Mouse (Mus musculus): ENCODE results near the gene Abca13.

Abca13 gene

DNA sequence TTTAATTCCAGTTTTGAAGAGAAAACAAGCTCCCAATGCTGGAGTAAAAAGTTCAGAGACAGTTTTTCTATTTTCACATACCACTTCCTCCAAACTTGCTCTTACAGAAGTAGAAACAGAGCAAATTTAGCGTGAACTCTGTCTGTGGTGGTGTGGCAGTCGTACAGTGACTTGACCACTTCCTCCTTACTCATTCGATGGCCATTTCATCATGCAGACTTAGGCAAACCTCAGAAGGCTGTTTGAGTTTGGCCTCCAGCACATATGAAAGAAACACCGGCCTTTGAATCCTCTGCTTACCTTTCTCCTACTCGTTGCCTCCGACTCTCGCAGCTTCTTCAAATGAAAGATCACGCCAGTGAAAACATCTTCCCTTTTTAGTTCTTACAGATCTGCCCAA is 340.0 kb downstream of the Abca13 start:
- no peak for DNase-seq (ENCODE audit: extremely low spot score, low spot score)

- no peak for DNase-seq (ENCODE audit: extremely low spot score, low spot score)
Measured at GRCm38 (mm10) chr11:9533189-9533588, 341.4 kb downstream of the Abca13 start.

DNA sequence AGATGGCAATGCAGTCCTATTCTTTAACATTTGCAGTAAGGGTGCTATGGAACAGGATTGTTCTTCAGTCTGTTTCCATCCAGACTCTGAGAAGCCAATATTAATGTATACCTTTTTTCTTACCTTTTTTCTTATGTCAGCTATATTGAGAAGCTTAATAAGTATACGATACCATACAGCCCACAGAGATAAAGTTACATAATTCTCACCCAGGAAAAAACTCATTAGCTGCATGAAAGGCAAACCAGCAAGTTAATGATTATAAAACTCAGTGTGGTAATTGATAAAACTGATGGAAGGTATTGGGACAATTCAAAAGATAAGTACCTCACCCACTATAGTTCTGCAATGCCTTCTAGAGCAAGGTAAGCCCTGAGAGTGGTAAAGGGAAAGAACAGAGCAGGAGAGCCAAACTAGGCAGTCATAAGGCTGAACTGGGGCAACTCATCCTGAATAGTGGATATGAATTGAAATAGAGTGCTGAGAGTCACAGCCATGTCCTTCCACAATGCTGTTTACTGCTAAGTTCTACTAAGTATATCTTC is 342.0 kb downstream of the Abca13 start:
- DNase-seq (ENCODE audit: extremely low spot score, low spot score), result no peak

DNA sequence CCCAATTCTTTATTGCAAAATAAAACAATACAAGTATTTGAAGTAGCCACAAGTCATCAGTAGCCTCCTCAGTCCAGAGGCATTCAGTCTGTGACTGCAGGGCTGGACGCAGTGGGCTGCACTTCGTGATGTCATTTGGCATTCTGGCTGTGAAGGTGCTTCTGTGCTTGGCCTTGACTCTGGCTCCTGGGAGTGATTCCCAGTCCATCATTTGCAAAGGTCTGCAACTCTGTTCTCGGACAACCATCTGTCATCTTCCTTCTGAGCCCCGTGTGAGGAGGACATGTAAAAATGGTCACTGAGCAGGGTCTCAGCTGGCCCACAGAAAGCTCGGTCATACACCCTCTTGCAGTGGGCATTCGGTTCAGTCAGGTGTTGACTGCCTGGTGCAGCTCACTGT is 345.1 kb downstream of the Abca13 start:
- DNase-seq (ENCODE audit: extremely low spot score, low spot score), result no peak

DNA sequence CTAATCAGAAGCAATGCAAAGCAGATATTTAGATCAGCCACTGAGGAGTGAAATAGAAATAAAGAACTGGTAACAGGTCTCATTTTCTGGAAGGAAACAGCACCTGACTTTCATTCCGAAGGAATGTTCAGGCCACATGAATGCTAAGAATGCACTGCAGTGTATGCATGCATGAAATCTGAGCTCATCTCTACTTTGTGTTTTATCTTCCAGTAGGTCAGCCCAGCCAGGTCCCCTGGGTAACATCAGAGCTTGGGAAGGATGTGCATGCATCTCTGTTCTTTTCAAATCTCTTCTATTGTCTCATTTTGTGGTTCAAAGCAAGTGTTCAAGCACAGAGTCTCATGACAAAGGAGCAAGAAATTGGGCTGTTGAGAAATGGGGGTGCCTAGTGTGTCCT is 346.6 kb downstream of the Abca13 start:
- DNase-seq (ENCODE audit: extremely low spot score, low spot score), result no peak

- DNase-seq (ENCODE audit: extremely low spot score, low spot score), result no peak
Measured at GRCm38 (mm10) chr11:9560026-9560425, 368.3 kb downstream of the Abca13 start.

GRCm38 (mm10) chr11:9568302-9568701 is 376.6 kb downstream of the Abca13 start:
- no peak for DNase-seq (ENCODE audit: extremely low spot score, low spot score)

GRCm38 (mm10) chr11:9570319-9570718 is 378.6 kb downstream of the Abca13 start:
- DNase-seq (ENCODE audit: extremely low spot score, low spot score), result no peak

- DNase-seq (ENCODE audit: extremely low spot score, low spot score), result no peak
Measured at GRCm38 (mm10) chr11:9574894-9575293, 383.2 kb downstream of the Abca13 start.

GRCm38 (mm10) chr11:9591757-9592316 is 400.1 kb downstream of the Abca13 start:
- no peak for DNase-seq (ENCODE audit: extremely low spot score, low spot score)

DNA sequence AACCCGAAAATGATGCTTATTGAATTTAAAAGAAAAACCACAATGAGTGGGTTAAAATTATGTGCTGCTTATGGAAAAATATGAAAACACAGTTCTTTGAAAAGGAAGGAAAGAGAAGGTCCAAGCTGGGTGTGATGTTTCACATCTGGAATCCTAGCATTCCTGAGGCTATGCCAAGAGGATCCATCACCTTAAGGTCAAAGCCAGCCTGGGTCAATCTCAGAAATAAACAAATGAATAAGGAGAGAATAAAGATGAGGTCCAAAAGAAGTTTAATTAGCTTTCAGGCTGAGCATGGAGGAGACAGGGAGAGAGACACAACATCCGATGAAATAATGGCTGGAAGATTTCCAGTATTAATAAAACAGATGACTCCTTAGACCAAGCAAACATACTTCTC is 405.6 kb downstream of the Abca13 start:
- DNase-seq (ENCODE audit: extremely low spot score, low spot score), result no peak

GRCm38 (mm10) chr11:9601096-9601495 is 409.4 kb downstream of the Abca13 start:
- no peak for DNase-seq (ENCODE audit: extremely low spot score, low spot score)

GRCm38 (mm10) chr11:9602137-9602536 is 410.4 kb downstream of the Abca13 start:
- no peak for DNase-seq (ENCODE audit: extremely low spot score, low spot score)

DNA sequence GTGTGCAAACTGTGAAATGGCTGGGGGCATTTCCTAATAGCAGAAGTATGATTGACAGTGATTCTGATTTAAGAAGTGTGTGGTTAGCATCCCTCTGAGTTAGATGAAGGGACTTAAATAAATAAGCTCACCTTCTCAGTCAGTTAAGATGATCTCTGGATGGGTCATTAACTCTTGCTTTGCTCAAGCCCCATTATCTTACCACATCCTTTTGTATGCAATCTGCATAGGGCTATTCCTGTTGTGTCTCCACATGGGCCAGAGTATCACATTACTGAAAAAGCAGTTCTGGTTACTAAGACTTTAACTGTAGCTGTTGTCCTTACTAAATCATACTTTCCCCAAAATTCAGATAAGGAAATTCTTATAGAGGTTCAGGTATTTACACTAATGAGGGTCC is 416.5 kb downstream of the Abca13 start:
- no peak for DNase-seq (ENCODE audit: extremely low spot score, low spot score)

- no peak for DNase-seq (ENCODE audit: extremely low spot score, low spot score)
Measured at GRCm38 (mm10) chr11:9609075-9609474, 417.3 kb downstream of the Abca13 start.

DNA sequence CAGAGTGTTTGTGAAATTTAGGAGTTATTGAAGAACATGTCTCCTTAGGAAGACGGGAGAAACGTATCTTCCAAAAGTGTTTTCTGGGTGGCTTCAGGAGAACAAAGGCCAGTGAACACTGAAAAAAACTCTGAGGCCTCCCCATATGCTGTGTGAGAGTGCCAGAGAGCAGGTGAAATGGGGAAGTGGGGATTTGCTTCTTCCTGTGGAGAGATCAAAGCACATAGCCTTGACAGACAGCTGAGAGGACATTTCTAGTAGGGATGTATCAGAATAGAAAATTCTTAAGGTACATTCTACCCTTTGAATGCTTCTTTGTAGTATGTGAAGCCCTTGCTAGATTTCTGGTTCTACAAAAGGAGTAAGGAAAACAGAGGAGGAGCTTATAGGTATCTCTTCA is 424.4 kb downstream of the Abca13 start:
- DNase-seq (ENCODE audit: extremely low spot score, low spot score), result no peak

DNA sequence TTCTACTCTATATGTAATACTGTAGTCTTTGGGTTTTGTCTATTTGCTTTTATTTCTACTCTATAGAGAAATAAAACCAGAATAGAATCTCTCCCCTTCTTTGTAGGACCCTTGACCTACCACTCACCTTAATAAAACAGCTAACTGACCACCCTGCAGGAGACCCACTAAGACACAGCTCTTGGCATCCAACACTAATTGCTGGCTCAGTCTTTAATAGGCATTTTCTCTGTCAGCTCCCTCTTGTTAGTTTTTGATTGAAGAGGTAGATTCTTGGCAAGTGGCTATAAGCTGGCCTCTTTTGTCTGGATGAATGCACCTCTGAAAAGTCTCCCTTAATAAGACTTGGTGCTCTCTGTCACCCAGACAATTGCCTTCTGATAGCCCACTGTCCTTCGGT is 424.9 kb downstream of the Abca13 start:
- DNase-seq (ENCODE audit: extremely low spot score, low spot score), result no peak

- no peak for DNase-seq (ENCODE audit: extremely low spot score, low spot score)
Measured at GRCm38 (mm10) chr11:9619986-9620385, 428.2 kb downstream of the Abca13 start.

- DNase-seq (ENCODE audit: extremely low spot score, low spot score), result no peak
Measured at GRCm38 (mm10) chr11:9622888-9623287, 431.1 kb downstream of the Abca13 start.

DNA sequence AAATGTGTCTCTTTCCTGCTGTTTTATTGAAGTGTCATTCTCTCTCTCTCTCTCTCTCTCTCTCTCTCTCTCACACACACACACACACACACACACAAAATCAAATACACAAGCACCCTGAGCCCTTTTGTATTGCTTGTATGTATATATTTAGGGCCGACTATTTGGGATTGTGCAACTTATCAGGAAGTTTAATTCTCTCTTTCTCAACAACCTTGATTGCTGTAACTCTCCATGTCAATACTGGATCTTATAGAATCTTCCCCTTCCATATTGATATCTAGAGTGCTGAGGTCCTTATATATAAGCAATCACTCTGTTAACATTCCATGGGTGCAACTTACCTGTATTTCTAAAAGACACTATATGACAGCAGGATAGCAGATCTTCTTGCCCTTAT is 433.0 kb downstream of the Abca13 start:
- no peak for DNase-seq (ENCODE audit: extremely low spot score, low spot score)

GRCm38 (mm10) chr11:9625812-9626211 is 434.1 kb downstream of the Abca13 start:
- no peak for DNase-seq (ENCODE audit: extremely low spot score, low spot score)

- no peak for DNase-seq (ENCODE audit: extremely low spot score, low spot score)
Measured at GRCm38 (mm10) chr11:9647272-9647671, 455.5 kb downstream of the Abca13 start.

DNA sequence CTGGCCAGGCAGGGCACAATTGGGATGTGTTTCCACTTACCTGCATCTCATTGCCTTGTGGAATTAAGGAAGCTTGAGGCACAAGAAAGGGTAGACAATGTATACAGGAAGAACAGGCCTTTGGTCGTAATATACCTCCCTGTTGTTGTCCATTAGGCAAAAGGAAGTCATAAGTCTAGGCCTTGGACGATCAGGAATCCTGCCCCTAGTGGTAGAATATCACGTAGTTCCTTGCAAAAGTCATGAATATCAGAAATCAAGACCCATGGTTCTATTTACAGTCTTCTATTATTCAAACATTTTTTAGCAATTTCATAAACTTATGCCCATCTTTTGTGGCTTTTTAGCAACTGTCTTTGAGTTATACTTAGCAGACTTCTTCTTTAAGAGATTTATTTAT is 456.2 kb downstream of the Abca13 start:
- no peak for DNase-seq (ENCODE audit: extremely low spot score, low spot score)

Data from neural tube, embryonic 10.5 days (tissue).